Mouse (Mus musculus): Measurements from ENCODE around the gene Vasn. TPM values are rescaled to one million over a fixed set of nuclear protein-coding genes. Genes with fewer than 3 reads are reported as not detected.
A peak's percentile ranks its signal among the peaks of the same experiment; 100 is the strongest.
"Not testable (repeated sequence)": the region's sequence is repeated elsewhere in the genome, so short reads cannot be mapped to it uniquely, and the experiment has no call there.

The Vasn gene
- total RNA-seq, 2 experiments from 2014 or later: 2.6 to 3.2 TPM

DNA sequence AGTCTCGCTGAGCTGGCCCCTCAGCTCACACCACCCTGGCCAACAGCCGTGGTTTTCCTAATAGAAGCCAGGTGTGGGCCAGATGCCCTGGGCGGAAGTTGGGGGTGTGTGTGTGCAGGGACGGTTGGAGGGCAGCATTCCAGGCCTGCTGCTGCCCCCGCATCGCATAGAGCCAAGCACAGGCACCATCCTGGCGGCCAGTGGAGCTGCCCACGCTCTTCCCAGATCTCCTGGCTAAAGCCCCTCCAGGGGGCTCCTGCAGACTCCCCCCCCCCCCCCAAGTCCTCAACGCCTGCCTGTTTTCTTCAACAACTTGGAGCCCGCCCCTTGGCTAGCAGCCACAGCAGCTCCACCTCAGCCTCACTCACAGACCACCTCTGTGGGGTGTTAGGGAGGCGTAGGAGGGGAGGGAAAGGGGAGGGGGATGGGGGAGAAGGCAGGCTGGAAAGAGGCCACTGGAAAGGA is 19.1 kb downstream of the Vasn start:
- intact Hi-C loops (cut with DNase I): no loop called here
- peak; percentile 58 for DNase-seq

DNA sequence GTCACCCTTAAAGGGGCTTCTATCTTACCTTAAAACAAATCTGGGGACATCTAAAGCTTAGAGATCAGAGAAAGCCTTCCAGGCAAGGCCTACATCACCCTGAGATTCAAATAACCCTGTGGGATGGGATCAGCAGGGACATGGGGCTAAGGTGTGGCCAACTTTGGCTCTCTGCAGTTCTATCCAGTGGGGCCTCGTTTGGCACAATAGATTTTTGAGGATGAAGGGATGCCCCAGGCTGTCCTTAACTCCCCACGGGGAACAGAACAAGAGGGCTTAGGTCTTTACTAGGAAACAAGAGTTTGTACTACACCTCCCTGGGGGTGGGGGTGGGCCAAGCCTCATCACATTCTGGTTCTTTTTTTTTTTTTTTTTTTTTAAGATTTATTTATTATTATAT is 19.6 kb downstream of the Vasn start:
- intact Hi-C loops (cut with DNase I): no loop called here
- no peak for DNase-seq

DNA sequence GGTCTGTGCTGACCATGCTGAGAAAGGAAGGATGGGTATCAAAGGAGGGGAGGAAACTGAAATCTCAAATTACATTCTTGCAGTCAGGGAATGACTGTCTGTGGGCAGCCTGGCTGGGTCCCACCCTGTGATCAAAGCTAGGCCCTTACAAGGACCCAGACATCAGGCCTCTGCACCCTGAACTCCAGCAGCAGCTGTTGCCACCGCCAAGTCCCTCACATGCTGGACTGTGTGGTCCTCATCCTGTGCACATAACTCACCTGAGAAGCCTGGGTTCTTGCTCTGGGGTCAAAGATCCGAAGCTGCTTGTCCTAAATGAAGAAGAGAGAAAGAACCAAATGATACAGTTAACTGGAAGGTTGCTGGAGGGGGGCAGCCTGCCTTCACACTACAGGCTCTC is 21.9 kb downstream of the Vasn start:
- intact Hi-C loops (cut with DNase I): no loop called here
- no peak for DNase-seq

DNA sequence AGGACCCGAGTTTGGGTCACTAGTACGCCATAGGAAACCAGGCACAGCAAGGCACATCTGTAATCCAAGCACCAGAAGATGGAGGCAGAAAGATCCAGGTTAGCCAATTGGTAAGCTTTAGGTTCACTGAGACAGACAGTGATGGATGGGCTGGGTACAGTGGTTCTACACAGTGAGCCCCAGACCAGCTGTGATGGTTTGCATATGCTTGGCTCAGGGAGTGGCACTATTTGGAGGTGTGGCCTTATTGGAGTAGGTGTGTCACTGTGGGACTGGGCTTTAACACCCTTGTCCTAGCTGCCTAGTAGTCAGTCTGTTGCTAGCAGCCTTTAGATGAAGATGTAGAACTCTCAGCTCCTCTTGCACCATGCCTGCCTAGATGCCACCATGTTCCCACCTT is 24.1 kb downstream of the Vasn start:
- intact Hi-C loops (cut with DNase I): no loop called here
- no peak for DNase-seq

GRCm38 (mm10) chr16:4665726-4666125 is 26.0 kb downstream of the Vasn start:
- intact Hi-C loops (cut with DNase I): loop anchor here (5.0 kb wide), 1 partner anchor 33 kb away; no protein-coding TSS in a partner anchor
- DNase-seq: no peak

GRCm38 (mm10) chr16:4667190-4667808 is 27.6 kb downstream of the Vasn start:
- intact Hi-C loops (cut with DNase I): loop anchor here (1.0 to 5.0 kb wide), 2 partner anchors 35 to 178 kb away; no protein-coding TSS in a partner anchor
- DNase-seq: peak; percentile 91

GRCm38 (mm10) chr16:4670317-4670716 is 30.6 kb downstream of the Vasn start:
- intact Hi-C loops (cut with DNase I): no loop called here
- DNase-seq: no peak

DNA sequence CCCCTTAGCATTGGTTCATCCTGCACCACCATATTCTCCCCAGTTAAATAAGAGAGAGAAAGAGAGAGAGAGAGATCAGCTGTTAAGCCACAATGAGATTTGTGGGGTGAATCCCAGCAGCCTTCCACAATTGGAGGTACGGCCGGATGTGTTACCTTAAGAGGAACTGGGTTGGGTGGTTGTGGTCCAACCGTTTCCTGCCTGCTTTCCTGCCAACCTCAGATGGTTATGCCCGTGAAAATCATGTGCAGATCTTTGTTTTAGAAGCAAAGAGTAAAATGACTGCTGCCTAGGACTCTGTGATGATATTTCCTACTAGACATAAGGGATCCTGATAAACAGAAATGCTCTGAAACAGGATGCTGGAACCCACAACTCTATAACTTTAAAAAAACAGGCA is 34.4 kb downstream of the Vasn start:
- DNase-seq: no peak
- intact Hi-C loops (cut with DNase I): no loop called here

DNA sequence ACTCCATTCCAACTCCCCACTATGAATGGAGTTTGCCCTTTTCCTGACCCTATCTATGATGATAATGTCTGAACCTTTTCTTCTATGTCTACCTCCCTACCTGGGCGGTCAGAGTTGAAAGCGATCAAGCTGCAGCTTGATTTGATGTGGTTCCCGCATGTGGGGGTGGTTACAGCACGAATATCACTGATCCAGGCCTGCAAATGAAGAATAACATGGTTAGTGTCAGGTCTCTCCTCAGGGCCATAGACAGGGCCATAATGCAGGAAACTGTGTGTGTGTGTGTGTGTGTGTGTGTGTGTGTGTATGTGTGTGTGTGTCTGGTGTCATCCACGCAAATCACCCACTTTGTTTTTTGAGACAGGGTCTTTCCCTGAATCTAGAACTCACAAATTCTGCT is 37.1 kb downstream of the Vasn start:
- intact Hi-C loops (cut with DNase I): no loop called here
- DNase-seq: no peak

- intact Hi-C loops (cut with DNase I): no loop called here
- DNase-seq: no peak
Measured at GRCm38 (mm10) chr16:4678080-4678479, 38.3 kb downstream of the Vasn start.

GRCm38 (mm10) chr16:4679121-4680018 is 39.6 kb downstream of the Vasn start, which contains the start of gene Coro7:
Coro7 (minus strand) TSS chr16:4679777.
- intact Hi-C loops (cut with DNase I): no loop called here
- DNase-seq: peak; percentile 89

DNA sequence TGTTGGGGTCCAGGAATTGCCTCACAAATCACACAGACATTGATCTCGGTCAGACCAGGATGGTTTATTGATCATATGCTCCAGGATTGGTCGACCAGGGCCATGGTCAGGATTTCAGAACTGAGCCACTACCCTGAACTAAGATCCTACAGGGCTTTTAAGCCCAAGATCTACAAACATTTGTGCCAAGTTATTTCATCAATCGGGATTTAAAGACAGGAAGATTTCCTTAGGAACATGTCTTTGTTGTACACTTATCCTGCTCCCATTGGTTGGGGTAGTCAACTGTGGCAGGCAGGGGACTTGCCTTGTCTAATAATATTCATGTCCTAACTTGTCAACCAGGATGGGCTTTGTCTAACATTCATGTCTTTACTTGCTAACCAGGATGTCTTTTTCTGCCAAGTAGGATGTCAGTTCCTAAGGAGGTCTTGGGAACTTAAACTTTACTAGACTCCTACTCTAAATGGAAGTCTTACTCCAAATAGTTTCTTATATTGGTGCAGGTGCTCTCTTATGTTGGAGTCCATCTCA is 41.2 kb downstream of the Vasn start:
- intact Hi-C loops (cut with DNase I): not testable (repeated sequence)

GRCm38 (mm10) chr16:4682628-4683179 is 43.0 kb downstream of the Vasn start:
- DNase-seq: no peak
- intact Hi-C loops (cut with DNase I): no loop called here

More for the DNA sequence above, 41.2 kb downstream of the Vasn start:
- not testable (repeated sequence) for DNase-seq

GRCm38 (mm10) chr16:4683193-4683580 is 43.4 kb downstream of the Vasn start:
- intact Hi-C loops (cut with DNase I): no loop called here
- DNase-seq: no peak

DNA sequence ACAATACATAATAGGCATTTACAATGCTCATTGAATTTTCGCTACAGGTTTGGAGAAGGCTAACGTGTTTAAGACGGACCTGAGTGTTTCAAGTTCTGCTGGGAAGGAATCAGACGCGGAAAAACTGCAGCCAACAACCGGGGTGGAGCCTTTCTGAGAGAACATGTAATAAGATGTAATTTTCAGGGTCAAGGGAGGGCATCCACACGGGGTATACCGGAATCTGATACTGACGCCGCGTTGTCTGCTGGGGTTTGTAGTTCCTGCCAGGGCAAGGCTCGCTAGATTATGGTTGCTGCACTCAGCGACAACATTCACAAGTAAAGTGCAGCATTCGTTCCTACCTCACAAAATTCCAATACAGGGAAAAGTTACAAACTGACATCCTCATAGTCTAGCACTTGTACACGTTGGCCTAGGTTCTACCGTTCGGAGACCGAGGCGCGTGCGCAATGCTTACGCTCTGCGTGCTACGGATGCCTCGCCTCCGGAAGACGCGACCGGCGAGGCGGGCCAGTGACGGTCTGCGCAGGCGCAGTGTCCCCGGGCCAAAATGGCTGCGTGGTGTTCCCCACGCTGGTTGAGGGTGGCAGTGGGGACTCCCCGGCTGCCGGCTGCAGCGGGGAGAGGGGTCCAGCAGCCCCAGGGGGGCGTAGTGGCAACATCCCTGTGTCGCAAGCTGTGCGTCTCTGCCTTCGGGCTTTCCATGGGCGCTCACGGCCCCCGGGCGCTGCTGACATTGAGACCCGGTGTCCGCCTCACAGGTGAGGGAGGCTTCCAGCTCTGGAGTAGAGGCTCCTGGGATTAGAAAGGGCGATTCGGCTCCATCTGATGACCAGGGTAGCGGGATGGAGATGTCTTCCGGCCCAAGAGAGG is 44.1 kb downstream of the Vasn start:
- intact Hi-C loops (cut with DNase I): no loop called here
- peak; percentile 97 for DNase-seq

- no peak for DNase-seq
- intact Hi-C loops (cut with DNase I): no loop called here
Measured at GRCm38 (mm10) chr16:4684457-4684791, 44.7 kb downstream of the Vasn start.

DNA sequence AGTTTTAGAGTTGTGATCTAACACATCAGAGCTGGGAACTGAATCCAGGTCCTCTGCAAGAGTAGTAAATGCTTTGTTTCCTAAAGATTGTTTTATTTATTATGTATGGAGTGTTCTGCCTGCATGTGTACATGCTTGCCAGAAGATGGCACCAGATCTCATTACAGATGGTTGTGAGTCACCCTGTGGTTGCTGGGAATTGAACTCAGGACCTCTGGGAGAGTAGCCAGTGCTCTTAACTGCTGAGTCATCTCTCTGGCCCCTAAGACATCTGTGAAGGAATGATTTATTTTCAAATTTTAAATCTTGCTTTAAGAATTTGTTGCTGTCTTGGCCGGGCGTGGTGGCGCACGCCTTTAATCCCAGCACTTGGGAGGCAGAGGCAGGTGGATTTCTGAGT is 49.6 kb downstream of the Vasn start:
- DNase-seq; intact Hi-C loops (cut with DNase I): not testable (repeated sequence)

Measured in left cerebral cortex, postnatal 4 days (tissue).